Mouse (Mus musculus): ENCODE measurements around the gene Cyb561d1. TPM values are rescaled to one million over a fixed set of nuclear protein-coding genes. Genes with fewer than 3 reads are reported as not detected.

Cyb561d1 gene
- polyA plus RNA-seq, 1 experiment from 2014 or later: 4.3 TPM

DNA sequence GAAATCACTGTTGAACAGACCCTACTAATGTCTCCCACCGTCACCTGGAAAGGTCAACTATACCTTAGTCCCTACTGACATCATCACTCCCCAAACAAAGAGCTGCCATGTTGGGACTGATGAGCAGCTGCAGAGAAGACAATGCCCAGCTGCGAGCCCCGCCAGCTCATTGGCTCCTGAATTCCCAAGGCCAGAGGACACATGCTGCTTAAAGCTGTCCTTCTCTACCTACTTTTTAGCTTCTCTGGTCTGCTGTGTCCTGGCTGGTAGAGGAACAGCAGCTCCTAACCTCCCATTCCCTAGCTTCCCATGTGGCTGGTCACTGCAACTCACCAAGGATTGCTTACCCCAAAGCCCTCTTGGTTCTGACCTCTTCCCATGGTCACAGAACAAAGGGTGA is 48.7 kb downstream of the Cyb561d1 start:
- Histone ChIP-seq H3K4me3 (replicated peaks) (no peak overlapping the region), H3K36me3 (replicated peaks) (no peaks in the 10 kb centered on the region)

DNA sequence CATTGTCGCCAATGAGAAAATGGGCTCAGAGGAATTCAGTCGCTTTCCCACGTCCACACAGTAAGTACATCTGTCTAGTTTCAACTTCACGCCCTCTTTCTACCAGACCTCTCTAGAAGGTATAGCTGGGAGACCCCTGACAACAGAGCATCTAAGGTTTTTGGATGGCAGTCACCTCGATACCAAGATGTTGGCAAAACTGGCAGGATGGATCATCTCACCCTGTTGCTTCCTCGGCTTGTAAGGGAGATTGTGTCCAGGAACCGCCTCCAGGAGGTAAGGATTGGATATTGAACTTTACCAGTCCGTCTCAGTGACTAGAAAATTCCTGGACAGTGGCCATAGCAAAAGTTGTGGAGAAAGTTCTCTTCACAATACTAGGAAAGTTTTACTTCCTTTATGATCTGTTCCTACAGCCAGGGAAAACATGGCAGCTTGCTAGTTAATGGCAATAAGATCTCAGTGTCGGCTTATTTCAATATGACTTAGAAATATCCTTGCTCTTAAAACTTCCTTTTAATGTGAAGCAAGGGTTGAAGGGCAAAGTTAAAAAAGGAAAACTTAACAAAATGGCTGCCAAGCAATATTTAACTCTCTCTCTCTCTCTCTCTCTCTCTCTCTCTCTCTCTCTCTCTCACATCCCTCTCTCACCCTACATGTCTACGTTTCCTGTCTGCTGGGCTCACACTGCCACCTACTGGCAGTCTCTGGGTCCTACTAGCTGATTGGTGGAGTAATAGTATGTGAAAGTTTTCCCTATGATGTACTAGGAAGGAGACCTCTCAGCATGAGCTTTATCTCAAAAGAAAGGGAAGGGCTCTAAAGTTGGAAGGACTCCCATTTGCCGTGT is 53.4 kb downstream of the Cyb561d1 start:
- H3K36me3 ChIP-seq (replicated peaks): no peaks in the 10 kb centered on the region

More for the DNA sequence above, 48.7 kb downstream of the Cyb561d1 start:
- 92% methylated on average over 3 of the region's 3 CpGs for WGBS
- H3K4me1 ChIP-seq: peaks cover 9% of the 10 kb centered on the region
- no peak overlapping the region for H3K9ac ChIP-seq
- H3K9me3 ChIP-seq: no peaks in the 10 kb centered on the region
- no peak overlapping the region for H3K4me2 ChIP-seq
- H3K27me3 ChIP-seq: no peaks in the 10 kb centered on the region
- H3K27ac ChIP-seq: no peak overlapping the region
- no peak for ATAC-seq (ENCODE audit: low FRiP score)

DNA sequence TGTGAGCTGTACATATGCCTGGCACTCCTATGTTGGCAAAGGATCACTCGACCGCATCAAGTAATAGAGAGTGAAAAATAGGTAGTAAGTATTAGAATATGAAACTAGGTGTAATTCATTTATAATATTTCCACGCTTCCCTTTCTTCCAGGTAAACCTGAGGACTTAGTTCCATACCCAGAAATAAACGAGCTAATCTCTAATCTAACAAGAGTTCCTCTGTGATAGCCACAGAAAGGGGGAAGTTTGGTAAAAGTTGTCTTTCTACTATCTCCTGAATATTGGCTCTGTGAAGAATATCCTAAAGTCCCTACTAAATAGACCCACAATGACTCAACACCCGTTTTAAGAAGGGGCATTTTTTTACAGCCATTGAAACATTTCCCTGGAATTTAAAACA is 54.3 kb downstream of the Cyb561d1 start:
- Histone ChIP-seq H3K9me3 (no peaks in the 10 kb centered on the region), H3K4me1 (peaks cover 27% of the 10 kb centered on the region), H3K27me3 (no peaks in the 10 kb centered on the region), H3K36me3 (replicated peaks) (no peaks in the 10 kb centered on the region), H3K9ac (peak overlapping the region; percentile 92), H3K4me2 (peak overlapping the region; percentile 85), H3K27ac (no peak overlapping the region), H3K4me3 (replicated peaks) (peak overlapping the region; percentile 96)
- ATAC-seq (ENCODE audit: low FRiP score): no peak
- WGBS: 53% methylated on average over 5 of the region's 5 CpGs

More for the DNA sequence above, 53.4 kb downstream of the Cyb561d1 start:
- Histone ChIP-seq H3K9me3 (no peaks in the 10 kb centered on the region), H3K4me1 (peaks cover 27% of the 10 kb centered on the region), H3K27ac (no peak overlapping the region), H3K4me2 (no peak overlapping the region), H3K9ac (no peak overlapping the region), H3K4me3 (replicated peaks) (no peak overlapping the region), H3K27me3 (no peaks in the 10 kb centered on the region)
- 0 out of 2 replicates have a peak, but pooled peaks have one; percentile 45 for ATAC-seq (ENCODE audit: low FRiP score)
- WGBS: 68% methylated on average over 11 of the region's 11 CpGs

Other genes starting within 250 kb of the Cyb561d1 start
- not detected in 2 replicates for gene Gstm3, start 231.9 kb downstream of the Cyb561d1 start, polyA plus RNA-seq (2016; fragmentation: Nextera tagmentation; extraction: Ambion mirVana)
- 7.2 and 9.3 TPM in 2 replicates for gene Gstm2, start 214.8 kb downstream of the Cyb561d1 start, polyA plus RNA-seq (2016; fragmentation: Nextera tagmentation; extraction: Ambion mirVana)
- gene Gstm1, start 183.2 kb downstream of the Cyb561d1 start, polyA plus RNA-seq (2016; fragmentation: Nextera tagmentation; extraction: Ambion mirVana): 23.7 and 29.7 TPM in 2 replicates
- 11.3 and 12.2 TPM in 2 replicates for gene Gstm4, start 156.3 kb downstream of the Cyb561d1 start, polyA plus RNA-seq (2016; fragmentation: Nextera tagmentation; extraction: Ambion mirVana)
- 47.3 and 50.5 TPM in 2 replicates for gene Ampd2, start 114.6 kb downstream of the Cyb561d1 start, polyA plus RNA-seq (2016; fragmentation: Nextera tagmentation; extraction: Ambion mirVana)
- gene Gnat2, start 108.4 kb downstream of the Cyb561d1 start, polyA plus RNA-seq (2016; fragmentation: Nextera tagmentation; extraction: Ambion mirVana): 0.44 and 0.86 TPM in 2 replicates
- gene Gnai3, start 55.1 kb downstream of the Cyb561d1 start, polyA plus RNA-seq (2016; fragmentation: Nextera tagmentation; extraction: Ambion mirVana): 198 and 205 TPM in 2 replicates
- 0.44 and 0.63 TPM in 2 replicates for gene Gpr61, start 46.3 kb downstream of the Cyb561d1 start, polyA plus RNA-seq (2016; fragmentation: Nextera tagmentation; extraction: Ambion mirVana)
- 7.5 and 8.9 TPM in 2 replicates for gene Amigo1, start 14.9 kb downstream of the Cyb561d1 start, polyA plus RNA-seq (2016; fragmentation: Nextera tagmentation; extraction: Ambion mirVana)
- gene Atxn7l2, start 9.7 kb upstream of the Cyb561d1 start, polyA plus RNA-seq (2016; fragmentation: Nextera tagmentation; extraction: Ambion mirVana): 24.0 and 28.1 TPM in 2 replicates
- 2.6 and 2.8 TPM in 2 replicates for gene Sypl2, start 25.4 kb upstream of the Cyb561d1 start, polyA plus RNA-seq (2016; fragmentation: Nextera tagmentation; extraction: Ambion mirVana)
- gene Psma5, start 55.7 kb upstream of the Cyb561d1 start, polyA plus RNA-seq (2016; fragmentation: Nextera tagmentation; extraction: Ambion mirVana): 229 and 241 TPM in 2 replicates
- gene Sort1, start 82.9 kb upstream of the Cyb561d1 start, polyA plus RNA-seq (2016; fragmentation: Nextera tagmentation; extraction: Ambion mirVana): 23.3 and 30.8 TPM in 2 replicates
- 0.15 and 0.31 TPM in 2 replicates for gene Mybphl, start 163.7 kb upstream of the Cyb561d1 start, polyA plus RNA-seq (2016; fragmentation: Nextera tagmentation; extraction: Ambion mirVana)
- 82.6 and 83.1 TPM in 2 replicates for gene Psrc1, start 182.6 kb upstream of the Cyb561d1 start, polyA plus RNA-seq (2016; fragmentation: Nextera tagmentation; extraction: Ambion mirVana)
- gene Celsr2, start 214.3 kb upstream of the Cyb561d1 start, polyA plus RNA-seq (2016; fragmentation: Nextera tagmentation; extraction: Ambion mirVana): 60.4 and 61.3 TPM in 2 replicates
- gene Sars, start 244.0 kb upstream of the Cyb561d1 start, polyA plus RNA-seq (2016; fragmentation: Nextera tagmentation; extraction: Ambion mirVana): 186 and 205 TPM in 2 replicates